Mouse (Mus musculus) heart, postnatal 0 days (tissue): ENCODE measurements around the gene Mrpl54.

Experiments used
- CTCF ChIP-seq: IDR thresholded peaks from 2 replicates; pipeline ENCODE4 v1.5.1; 2016; ENCODE audit warnings: antibody characterized with exemption, control low read depth, low read depth
- EP300 ChIP-seq: IDR thresholded peaks from 2 replicates; pipeline ENCODE4 v1.6.1; 2016; ENCODE audit warnings: antibody characterized with exemption, low read depth

GRCm38 (mm10) chr10:81257158-81258039 is 9.3 kb downstream of the Mrpl54 start:
- no peak for TF ChIP-seq CTCF
- no peak for TF ChIP-seq EP300
